9 mouse cellular contexts compared by ENCODE assay signal in the genomic region with DNA sequence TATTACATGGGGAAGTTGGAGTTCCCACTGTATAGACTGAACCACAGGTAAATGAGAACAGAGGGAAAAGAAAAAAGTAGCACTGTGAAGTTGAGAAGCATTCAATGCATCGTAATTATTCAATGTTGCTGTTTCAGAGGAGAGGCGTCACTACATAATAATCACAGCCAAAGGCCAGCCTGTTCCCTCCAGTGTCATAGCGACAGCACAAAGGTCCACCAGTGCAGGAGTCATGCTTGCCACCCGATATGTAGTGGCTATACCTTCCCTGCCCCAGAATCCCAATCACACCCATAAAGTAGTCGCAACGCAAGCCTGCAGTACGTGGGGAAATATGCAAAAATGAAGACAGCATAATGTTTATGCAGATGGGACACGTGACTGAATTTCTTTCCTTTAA.
A peak's percentile ranks its signal among the peaks of the same experiment; 100 is the strongest.
DNase-seq lines count a peak whose midpoint lies in the region; ATAC-seq and TF ChIP-seq lines count a peak whose summit lies in the region.
"Had no signal": no experiment of that assay in that cellular context is flagged by ENCODE, and none has a peak within 500 bp of the region (broad histone marks: within the 10 kb centered on the region; RNA-seq: fewer than 3 reads in every experiment).

No protein-coding gene starts in this region.

- TF ChIP-seq EP300 in heart, adult 2 months (IDR thresholded peaks at IDR 0.05; ENCODE audit: insufficient read depth, low read depth, low read length) = no peak

- peak; percentile 54 for ATAC-seq in midbrain, embryonic 11.5 days (ENCODE audit: low FRiP score)
- ATAC-seq in limb, embryonic 15.5 days (ENCODE audit: insufficient number of reproducible peaks, low FRiP score, low TSS enrichment, low read depth) = peak; percentile 31; the same call in 1 of the 2 replicates
- no peak for ATAC-seq in stomach, embryonic 16.5 days (ENCODE audit: insufficient read depth, low FRiP score)

- DNase-seq in heart, adult 2 months = no peak
- no peak for DNase-seq in heart, postnatal 10 days
- no peak for DNase-seq in midbrain, embryonic 11.5 days (ENCODE audit: low spot score, missing footprints)
- DNase-seq in midbrain, embryonic 10.5 days (ENCODE audit: low spot score) = no peak
- DNase-seq in MN1 (ENCODE audit: low spot score) = no peak
- no peak for DNase-seq in retina, embryonic 14.5 days (ENCODE audit: low spot score)

- H3K4me2 ChIP-seq in midbrain, embryonic 11.5 days = no peak overlapping the region
- no peak overlapping the region for H3K4me2 ChIP-seq in limb, embryonic 15.5 days
- H3K4me2 ChIP-seq in stomach, embryonic 16.5 days (ENCODE audit: low read depth, low read length) = no peak overlapping the region
- H3K4me2 ChIP-seq: embryonic facial prominence, embryonic 13.5 days had no signal

- H3K9me3 ChIP-seq in midbrain, embryonic 11.5 days (ENCODE audit: control insufficient read depth, low read length) = no peaks in the 10 kb centered on the region
- H3K9me3 ChIP-seq in midbrain, embryonic 10.5 days (replicated peaks) = no peaks in the 10 kb centered on the region
- no peaks in the 10 kb centered on the region for H3K9me3 ChIP-seq in limb, embryonic 15.5 days
- H3K9me3 ChIP-seq in stomach, embryonic 16.5 days (replicated peaks; ENCODE audit: control insufficient read depth, low read length) = no peaks in the 10 kb centered on the region
- H3K9me3 ChIP-seq: embryonic facial prominence, embryonic 13.5 days had no signal

- no peak overlapping the region for H3K9ac ChIP-seq in heart, adult 2 months (ENCODE audit: low read depth, low read length)
- no peak overlapping the region for H3K9ac ChIP-seq in midbrain, embryonic 11.5 days (ENCODE audit: low read length)
- H3K9ac ChIP-seq in limb, embryonic 15.5 days = no peak overlapping the region
- H3K9ac ChIP-seq in stomach, embryonic 16.5 days (ENCODE audit: low read length) = no peak overlapping the region
- H3K9ac ChIP-seq: embryonic facial prominence, embryonic 13.5 days had no signal

- WGBS in heart, adult 2 months = 90% methylated on average over 8 of the region's 8 CpGs
- 89% methylated on average over 8 of the region's 8 CpGs for WGBS in midbrain, embryonic 11.5 days
- 90% methylated on average over 8 of the region's 8 CpGs for WGBS in midbrain, embryonic 10.5 days
- 61% methylated on average over 8 of the region's 8 CpGs for WGBS in limb, embryonic 15.5 days
- WGBS in stomach, embryonic 16.5 days = 82% methylated on average over 8 of the region's 8 CpGs

- H3K27ac ChIP-seq in heart, adult 2 months = peak overlapping the region; percentile 80
- H3K27ac ChIP-seq in midbrain, embryonic 11.5 days (ENCODE audit: low read depth, low read length) = peak overlapping the region; percentile 30; the same call in 1 of the 2 replicates
- H3K27ac ChIP-seq in midbrain, embryonic 10.5 days (replicated peaks) = no peak overlapping the region
- H3K27ac ChIP-seq in limb, embryonic 15.5 days = peak overlapping the region; percentile 65
- H3K27ac ChIP-seq in stomach, embryonic 16.5 days (ENCODE audit: low read length) = peak overlapping the region; percentile 88

- no peak overlapping the region for H3K4me3 ChIP-seq in heart, adult 2 months
- H3K4me3 ChIP-seq in midbrain, embryonic 11.5 days (ENCODE audit: low read depth, low read length) = no peak overlapping the region
- no peak overlapping the region for H3K4me3 ChIP-seq in midbrain, embryonic 10.5 days
- H3K4me3 ChIP-seq in limb, embryonic 15.5 days = no peak overlapping the region
- no peak overlapping the region for H3K4me3 ChIP-seq in stomach, embryonic 16.5 days (replicated peaks; ENCODE audit: low read length)
- H3K4me3 ChIP-seq: embryonic facial prominence, embryonic 13.5 days had no signal

- TF ChIP-seq POLR2A in heart, adult 2 months (IDR thresholded peaks at IDR 0.05; ENCODE audit: insufficient read depth, low read depth, low read length) = no peak

- intact Hi-C loops in heart, adult 2 months (cut with DNase I) = loop anchor here (2.0 kb wide), 1 partner anchor 20 kb away; no protein-coding TSS in a partner anchor
- intact Hi-C loops in heart, postnatal 10 days (cut with DNase I) = loop anchor here (2.0 kb wide), 1 partner anchor 70 kb away; the partner anchor contains the start of genes Jmjd1c and Reep3

- no peaks in the 10 kb centered on the region for H3K27me3 ChIP-seq in heart, adult 2 months (ENCODE audit: control insufficient read depth, insufficient read depth, low read length)
- no peaks in the 10 kb centered on the region for H3K27me3 ChIP-seq in midbrain, embryonic 11.5 days (ENCODE audit: control insufficient read depth, insufficient read depth, low read length)
- H3K27me3 ChIP-seq in midbrain, embryonic 10.5 days (ENCODE audit: low read depth, poor library complexity, severe bottlenecking) = no peaks in the 10 kb centered on the region
- H3K27me3 ChIP-seq in limb, embryonic 15.5 days = no peaks in the 10 kb centered on the region
- H3K27me3 ChIP-seq in stomach, embryonic 16.5 days (ENCODE audit: control insufficient read depth, insufficient read depth, low read length) = no peaks in the 10 kb centered on the region
- H3K27me3 ChIP-seq: embryonic facial prominence, embryonic 13.5 days had no signal

- peaks cover 11% of the 10 kb centered on the region for H3K4me1 ChIP-seq in heart, adult 2 months (ENCODE audit: control insufficient read depth, insufficient read depth, low read length)
- H3K4me1 ChIP-seq in midbrain, embryonic 11.5 days (ENCODE audit: control insufficient read depth, insufficient read depth, low read length) = 0 out of 2 replicates have a peak, but pooled peaks cover 4% of the 10 kb centered on the region
- H3K4me1 ChIP-seq in midbrain, embryonic 10.5 days = peaks cover 11% of the 10 kb centered on the region
- H3K4me1 ChIP-seq in limb, embryonic 15.5 days = peaks cover 19% of the 10 kb centered on the region
- H3K4me1 ChIP-seq in stomach, embryonic 16.5 days (ENCODE audit: control insufficient read depth, insufficient read depth, low read length) = peaks cover 16% of the 10 kb centered on the region

- H3K36me3 ChIP-seq in heart, adult 2 months (ENCODE audit: control insufficient read depth, insufficient read depth, low read length) = peaks cover 4% of the 10 kb centered on the region; the same call in 1 of the 2 replicates
- peaks cover 3% of the 10 kb centered on the region; the same call in 1 of the 2 replicates for H3K36me3 ChIP-seq in midbrain, embryonic 11.5 days (ENCODE audit: control insufficient read depth, insufficient read depth, low read length)
- H3K36me3 ChIP-seq in midbrain, embryonic 10.5 days = peaks cover 30% of the 10 kb centered on the region
- H3K36me3 ChIP-seq in limb, embryonic 15.5 days = peaks cover 6% of the 10 kb centered on the region; the same call in 1 of the 2 replicates
- 0 out of 2 replicates have a peak, but pooled peaks cover 8% of the 10 kb centered on the region for H3K36me3 ChIP-seq in stomach, embryonic 16.5 days (ENCODE audit: control insufficient read depth, insufficient read depth, low read length)

- no peak for TF ChIP-seq CTCF in heart, adult 2 months (IDR thresholded peaks at IDR 0.05)

- no peaks in the 10 kb centered on the region for H3K79me2 ChIP-seq in heart, adult 2 months (replicated peaks; ENCODE audit: control insufficient read depth, insufficient read depth, low read length)
